Mouse (Mus musculus): ENCODE data around the gene Efna2. TPM values are rescaled to one million over a fixed set of nuclear protein-coding genes. Genes with fewer than 3 reads are reported as not detected.

The Efna2 gene
- 47.6 and 65.6 TPM in 2 replicates for polyA plus RNA-seq (2012; rRNA removed)

DNA sequence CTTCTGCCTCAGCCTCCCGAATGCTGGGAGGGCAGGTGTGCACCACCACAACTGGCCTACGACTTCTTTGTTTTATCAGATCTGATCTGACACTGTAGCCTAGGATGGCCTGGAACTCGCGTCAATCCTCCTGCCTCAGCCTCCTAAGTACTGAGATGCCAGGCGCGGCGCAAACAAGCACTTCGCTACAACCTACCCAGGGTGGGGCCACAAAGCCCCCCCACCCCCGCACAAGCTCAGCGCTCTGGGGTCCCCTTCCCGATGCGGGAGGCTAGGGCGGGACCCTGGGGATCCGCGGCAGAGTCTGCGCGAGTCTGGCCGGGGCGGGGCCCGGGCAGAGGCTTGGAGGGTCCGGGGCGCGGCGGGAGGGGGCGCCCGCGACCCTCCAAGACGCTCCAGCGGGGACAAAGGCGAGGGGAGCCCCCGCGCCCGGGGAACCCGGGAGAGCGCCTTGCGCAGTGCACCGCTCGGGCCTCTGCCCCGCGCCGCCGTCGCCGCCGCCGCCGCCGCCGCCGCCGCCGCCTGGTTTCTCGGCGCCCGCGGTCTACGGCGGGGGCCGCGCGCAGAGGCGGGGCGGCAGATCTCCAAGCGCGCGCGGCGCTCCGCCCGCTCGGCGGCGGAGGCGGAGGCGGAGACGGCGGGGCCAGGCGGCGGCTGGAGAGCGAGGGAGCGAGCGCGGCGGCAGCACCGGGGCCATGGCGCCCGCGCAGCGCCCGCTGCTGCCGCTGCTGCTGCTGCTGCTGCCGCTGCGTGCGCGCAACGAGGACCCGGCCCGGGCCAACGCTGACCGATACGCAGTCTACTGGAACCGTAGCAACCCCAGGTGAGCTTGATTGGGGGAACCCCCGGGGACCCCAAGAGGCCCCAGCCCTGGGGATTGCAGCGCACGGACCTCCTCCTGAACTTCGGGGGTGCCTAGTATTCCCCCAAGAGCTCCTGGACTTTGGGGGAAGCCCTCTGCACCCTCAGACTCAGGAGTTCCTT, at the start of gene Efna2:
Efna2 (plus strand) TSS at position 415 of the 984 bp plus-strand sequence.

DNA sequence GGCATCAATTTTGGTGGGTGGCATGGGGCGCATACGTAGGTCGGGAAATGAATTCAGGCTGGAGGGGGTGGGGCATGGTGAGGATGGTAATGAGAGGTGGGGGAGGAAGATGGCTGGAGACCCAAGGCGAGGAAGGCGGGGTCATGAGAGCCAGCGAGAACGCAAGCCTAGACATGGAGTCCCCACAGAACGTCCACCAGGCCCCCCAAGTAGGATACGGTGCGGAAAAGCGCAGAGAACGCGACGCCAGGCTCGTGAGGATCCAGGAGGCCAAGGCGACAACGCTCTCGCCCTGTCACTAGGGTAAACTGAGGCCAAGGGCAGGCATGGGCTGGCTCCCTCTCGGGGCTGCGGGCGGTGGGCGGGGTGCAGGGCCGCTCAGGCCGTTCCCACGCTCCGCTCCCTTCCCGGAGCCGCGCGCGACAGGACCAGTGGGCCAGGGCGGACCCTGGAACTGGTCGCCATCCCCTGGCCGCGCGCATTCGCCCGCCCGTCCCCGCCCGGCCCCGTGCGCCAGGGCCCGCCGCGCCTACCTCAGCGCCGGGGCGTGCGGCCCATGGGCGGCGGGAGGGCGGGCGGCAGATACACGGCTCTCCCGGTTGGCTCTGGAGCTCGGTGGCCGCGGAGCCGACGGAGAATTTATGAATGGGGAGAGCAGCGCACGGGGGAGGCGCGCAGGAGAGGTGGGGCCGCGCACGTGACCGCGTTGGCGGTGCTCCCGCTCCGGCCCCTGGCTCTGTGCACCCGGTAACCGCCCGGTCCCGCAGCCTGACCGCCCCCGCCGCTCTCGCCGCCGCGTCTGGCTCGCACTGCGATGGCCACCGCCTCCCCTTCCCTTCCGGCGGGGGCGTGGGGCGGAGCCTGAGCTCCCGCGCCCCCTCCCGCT, 40.5 kb upstream of the Efna2 start, which contains the start of gene Atp5d:
Atp5d (plus strand) TSS at position 80 of the 886 bp plus-strand sequence.

DNA sequence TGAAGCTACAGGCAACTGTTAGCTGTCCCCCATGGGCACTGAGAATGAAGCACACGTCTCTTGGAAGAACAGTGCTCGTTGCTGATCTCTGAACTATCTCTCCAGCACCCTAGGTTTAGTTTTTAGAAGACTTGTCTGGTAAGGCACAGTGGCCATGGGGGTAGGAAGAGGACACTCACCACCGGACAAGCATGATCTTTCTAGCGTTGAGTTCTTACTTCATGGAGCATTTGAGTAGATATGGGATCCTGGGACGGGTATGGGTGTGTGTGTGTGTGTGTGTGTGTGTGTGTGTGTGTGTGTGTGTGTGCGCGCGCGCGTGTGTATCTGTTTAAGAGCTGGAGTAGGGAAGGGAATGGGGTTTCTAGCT, 38.6 kb upstream of the Efna2 start, which contains the start of gene Cbarp:
Cbarp (minus strand) TSS at position 170 of the 370 bp plus-strand sequence.

DNA sequence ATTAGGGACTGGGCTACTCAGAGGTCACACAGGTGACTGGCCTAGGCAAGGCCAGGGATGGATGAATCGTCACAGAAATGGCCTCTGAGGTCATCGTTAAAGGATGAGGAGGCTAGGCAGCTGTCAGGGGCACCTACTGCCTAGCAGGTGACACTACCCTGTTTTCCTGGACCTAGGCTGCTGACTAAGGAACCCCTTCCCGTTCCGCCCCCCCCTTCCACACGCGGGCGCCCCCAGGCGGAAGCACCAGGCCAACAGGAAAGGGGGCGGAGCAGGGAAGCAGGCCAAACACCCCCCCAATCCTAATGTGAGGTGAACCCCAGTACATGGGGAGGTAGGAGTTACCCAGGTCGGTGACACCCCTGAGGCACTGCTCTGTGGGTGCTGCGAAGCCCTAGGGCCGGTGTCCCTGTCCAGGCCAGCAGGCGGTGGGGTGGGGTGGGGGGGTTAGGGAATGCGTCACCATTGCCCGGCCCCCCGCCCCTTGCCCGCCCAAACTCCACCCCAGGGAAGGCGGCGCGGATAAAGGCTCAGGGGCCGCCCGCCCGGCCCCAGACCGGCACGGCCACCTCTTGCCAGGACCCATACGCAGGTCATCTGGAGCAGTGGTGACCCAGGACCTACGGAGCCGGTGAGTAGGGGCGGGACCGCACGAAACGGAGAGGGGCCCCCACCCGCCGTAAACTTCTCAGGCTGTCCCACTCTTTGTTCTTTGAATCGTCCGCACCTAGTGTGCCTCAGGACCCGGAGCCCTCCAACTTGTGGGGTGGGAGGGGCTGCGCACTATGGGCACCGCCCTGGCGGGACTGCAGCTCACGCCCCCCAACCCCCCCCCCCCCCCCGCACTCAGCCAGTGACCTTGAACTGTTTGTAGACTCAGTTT, 31.3 kb upstream of the Efna2 start, which contains the start of gene Midn:
Midn (plus strand) TSS at position 554 of the 883 bp plus-strand sequence.

DNA sequence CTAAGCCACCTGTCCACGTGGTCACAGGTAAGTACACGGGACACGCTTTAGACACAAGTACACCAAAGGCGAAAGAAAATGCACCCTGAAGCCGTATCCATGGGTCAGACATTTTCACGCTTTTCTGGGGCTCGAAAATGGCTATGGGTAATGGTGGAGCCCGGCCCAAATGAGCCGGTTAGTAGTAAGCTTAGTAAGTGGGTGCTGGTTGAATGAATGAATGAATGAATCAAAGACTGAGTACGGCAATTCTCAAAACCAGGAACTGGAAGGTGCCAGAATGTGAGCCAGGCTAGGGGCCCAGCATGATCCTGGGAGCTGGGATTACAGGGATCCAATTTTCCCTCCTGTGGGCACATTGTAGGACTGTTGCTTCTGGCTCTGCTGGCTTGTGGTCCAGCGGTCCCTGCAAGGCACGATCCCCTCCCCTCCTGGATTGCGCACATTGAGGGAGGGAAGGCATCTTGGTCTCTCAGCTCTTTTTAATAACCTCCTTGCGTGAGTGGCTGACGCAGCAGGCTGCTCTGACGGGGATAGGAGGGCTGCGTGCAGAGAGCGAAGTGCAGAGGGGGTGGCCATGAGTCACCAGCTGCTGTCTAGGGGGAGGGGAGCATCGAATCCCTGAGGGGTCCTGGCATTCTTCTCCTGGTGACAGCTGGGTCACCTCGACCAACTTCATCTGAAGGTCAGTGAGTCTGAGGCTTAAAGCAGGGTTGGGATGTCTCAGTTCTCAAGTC, 13.7 kb upstream of the Efna2 start, which contains the start of gene Cirbp:
Cirbp (plus strand) TSS at position 594 of the 737 bp plus-strand sequence.

DNA sequence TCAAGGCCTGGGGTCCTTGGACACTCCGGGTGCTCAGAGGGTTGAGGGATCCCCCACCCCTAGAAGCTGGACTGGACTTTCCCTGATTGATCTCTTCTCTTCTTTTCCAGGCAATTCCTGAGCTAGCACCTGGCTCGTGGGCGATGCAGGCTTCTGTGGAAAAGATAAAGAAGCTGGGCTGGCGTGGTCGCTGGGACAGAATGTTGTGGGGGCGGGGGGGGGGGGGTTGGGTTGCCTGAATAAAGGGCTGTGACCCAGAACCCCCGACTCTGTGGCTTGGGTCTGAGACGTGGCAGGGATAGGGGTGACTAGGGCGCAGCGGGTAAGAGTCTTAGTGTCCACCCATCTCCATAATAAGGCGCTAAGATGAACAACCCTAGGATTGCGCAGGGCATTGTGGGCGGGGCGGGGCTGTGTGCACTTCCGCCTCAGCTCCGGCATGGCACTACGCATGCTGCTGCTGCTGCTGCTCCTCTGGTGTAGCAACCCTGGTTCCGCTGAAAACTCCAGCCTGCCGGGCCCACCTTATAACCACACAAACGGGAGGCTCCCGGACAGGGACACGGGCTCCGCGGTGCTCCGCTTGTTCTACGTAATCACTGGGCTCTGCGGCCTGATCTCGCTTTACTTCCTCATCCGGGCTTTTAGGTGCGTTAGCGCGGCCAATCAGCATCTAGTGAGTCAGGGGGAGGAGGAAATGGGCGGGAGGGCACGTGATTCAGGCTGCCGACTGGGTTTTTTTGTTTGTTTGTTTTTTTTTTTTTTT, 6.6 kb upstream of the Efna2 start, which contains the start of gene 1600002K03Rik:
1600002K03Rik (plus strand) TSS at position 418 of the 766 bp plus-strand sequence.

DNA sequence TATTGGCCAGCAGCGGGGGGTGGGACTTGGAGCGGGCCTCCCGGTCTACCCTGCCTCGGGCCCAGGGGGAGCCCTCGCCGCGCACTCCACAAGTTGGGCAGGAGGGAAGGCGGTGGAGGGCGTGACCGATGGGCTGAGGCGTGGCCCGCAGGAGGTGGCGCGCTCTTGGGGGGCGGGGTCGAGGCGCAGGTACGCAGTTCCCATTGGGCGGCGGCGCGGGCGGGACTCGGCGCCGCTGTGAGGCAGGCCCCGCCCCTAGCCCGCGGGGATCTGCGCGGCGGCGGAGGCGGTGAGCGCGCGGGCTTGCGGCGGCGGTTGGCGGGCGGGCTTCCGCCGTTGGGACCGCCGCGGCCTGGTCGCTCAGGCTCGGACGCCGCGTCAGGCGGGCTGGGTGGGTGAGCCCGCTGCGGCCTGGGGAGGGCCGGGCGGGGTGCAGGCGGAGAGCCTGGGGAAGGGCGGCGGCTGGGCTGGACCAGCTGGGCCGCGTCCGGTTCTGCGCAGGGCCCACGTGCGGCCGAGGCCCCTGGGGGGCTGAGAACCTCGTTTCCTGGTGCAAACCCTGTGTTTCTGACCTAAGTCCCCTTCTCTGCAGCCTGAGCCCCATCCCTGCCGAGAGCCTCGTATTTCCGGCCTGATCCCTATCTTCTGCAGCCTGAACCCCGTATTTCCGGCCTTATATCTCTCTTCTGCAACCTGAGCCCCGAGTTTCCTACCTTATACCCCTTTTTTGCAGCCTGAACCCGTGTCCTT, 47.3 kb downstream of the Efna2 start, which contains the start of gene Mum1:
Mum1 (plus strand) TSS at position 19 of the 750 bp plus-strand sequence.

Other genes with a start within 250 kb of the Efna2 start
- 40.0 and 55.7 TPM in 2 replicates for gene Wdr18, start 219.3 kb upstream of the Efna2 start, polyA plus RNA-seq (2012; rRNA removed)
- gene Grin3b, start 208.8 kb upstream of the Efna2 start, polyA plus RNA-seq (2012; rRNA removed), result 0.28 and 0.39 TPM in 2 replicates
- gene Tmem259, start 195.2 kb upstream of the Efna2 start, polyA plus RNA-seq (2012; rRNA removed), result 120 and 158 TPM in 2 replicates
- gene Cnn2, start 190.9 kb upstream of the Efna2 start, polyA plus RNA-seq (2012; rRNA removed), result 66.5 and 128 TPM in 2 replicates
- gene Abca7, start 183.0 kb upstream of the Efna2 start, polyA plus RNA-seq (2012; rRNA removed), result 7.7 and 7.9 TPM in 2 replicates
- 12.5 and 14.7 TPM in 2 replicates for gene Arhgap45, start 162.8 kb upstream of the Efna2 start, polyA plus RNA-seq (2012; rRNA removed)
- 194 and 280 TPM in 2 replicates for gene Polr2e, start 139.7 kb upstream of the Efna2 start, polyA plus RNA-seq (2012; rRNA removed)
- gene Gpx4, start 132.3 kb upstream of the Efna2 start, polyA plus RNA-seq (2012; rRNA removed), result 416 and 440 TPM in 2 replicates
- 16.6 and 19.3 TPM in 2 replicates for gene Sbno2, start 73.9 kb upstream of the Efna2 start, polyA plus RNA-seq (2012; rRNA removed)
- 119 and 142 TPM in 2 replicates for gene Stk11, start 63.7 kb upstream of the Efna2 start, polyA plus RNA-seq (2012; rRNA removed)
- gene Atp5d, start 40.9 kb upstream of the Efna2 start, polyA plus RNA-seq (2012; rRNA removed), result 329 and 334 TPM in 2 replicates
- 33.8 and 39.4 TPM in 2 replicates for gene Cbarp, start 38.6 kb upstream of the Efna2 start, polyA plus RNA-seq (2012; rRNA removed)
- 171 and 228 TPM in 2 replicates for gene Midn, start 31.2 kb upstream of the Efna2 start, polyA plus RNA-seq (2012; rRNA removed)
- 260 and 305 TPM in 2 replicates for gene Cirbp, start 13.5 kb upstream of the Efna2 start, polyA plus RNA-seq (2012; rRNA removed)
- gene 1600002K03Rik, start 6.5 kb upstream of the Efna2 start, polyA plus RNA-seq (2012; rRNA removed), result 15.7 and 18.1 TPM in 2 replicates
- 115 and 164 TPM in 2 replicates for gene Mum1, start 47.0 kb downstream of the Efna2 start, polyA plus RNA-seq (2012; rRNA removed)
- gene Ndufs7, start 69.6 kb downstream of the Efna2 start, polyA plus RNA-seq (2012; rRNA removed), result 188 and 220 TPM in 2 replicates
- 11.8 and 25.1 TPM in 2 replicates for gene Gamt, start 81.5 kb downstream of the Efna2 start, polyA plus RNA-seq (2012; rRNA removed)
- 156 and 213 TPM in 2 replicates for gene Dazap1, start 82.0 kb downstream of the Efna2 start, polyA plus RNA-seq (2012; rRNA removed)
- 3,440 and 4,629 TPM in 2 replicates for gene Rps15, start 113.0 kb downstream of the Efna2 start, polyA plus RNA-seq (2012; rRNA removed)
- gene Apc2, start 116.5 kb downstream of the Efna2 start, polyA plus RNA-seq (2012; rRNA removed), result 48.8 and 63.3 TPM in 2 replicates
- 30.4 and 34.3 TPM in 2 replicates for gene 2310011J03Rik, start 141.1 kb downstream of the Efna2 start, polyA plus RNA-seq (2012; rRNA removed)
- 3.1 and 4.9 TPM in 2 replicates for gene Pcsk4, start 150.0 kb downstream of the Efna2 start, polyA plus RNA-seq (2012; rRNA removed)
- gene Reep6, start 150.5 kb downstream of the Efna2 start, polyA plus RNA-seq (2012; rRNA removed), result 2.0 and 3.5 TPM in 2 replicates
- 0.52 and 0.75 TPM in 2 replicates for gene Adamtsl5, start 168.9 kb downstream of the Efna2 start, polyA plus RNA-seq (2012; rRNA removed)
- 0.26 and 0.29 TPM in 2 replicates for gene Plk5, start 177.0 kb downstream of the Efna2 start, polyA plus RNA-seq (2012; rRNA removed)
- gene Mex3d, start 208.2 kb downstream of the Efna2 start, polyA plus RNA-seq (2012; rRNA removed), result 57.7 and 74.4 TPM in 2 replicates
- 289 and 353 TPM in 2 replicates for gene Mbd3, start 220.1 kb downstream of the Efna2 start, polyA plus RNA-seq (2012; rRNA removed)
- gene Uqcr11, start 227.3 kb downstream of the Efna2 start, polyA plus RNA-seq (2012; rRNA removed), result 428 and 554 TPM in 2 replicates

Data from central nervous system, embryonic 11.5 days (tissue).